Mouse (Mus musculus): ENCODE data around the gene Wdr5b. TPM values are rescaled to one million over a fixed set of nuclear protein-coding genes. Genes with fewer than 3 reads are reported as not detected.
"Not testable (repeated sequence)": the region's sequence is repeated elsewhere in the genome, so short reads cannot be mapped to it uniquely, and the experiment has no call there.

Wdr5b gene
- 12.9 and 13.7 TPM in 2 replicates for polyA plus RNA-seq (2014; fragmentation: Nextera tagmentation; extraction: Ambion mirVana)

- H3K27ac ChIP-seq, result peak within 1 kb of the TSS; percentile 73
- H3K4me3 ChIP-seq (replicated peaks; ENCODE audit: low read length), result peak within 1 kb of the TSS; percentile 50
- H3K27me3 ChIP-seq (ENCODE audit: control insufficient read depth, insufficient read depth, low read length), result no peaks in the 10 kb centered on the region
- DNase-seq (ENCODE audit: low spot score), result peak; percentile 98
- H3K9ac ChIP-seq, result peak within 1 kb of the TSS; percentile 66
- peaks cover 21% of the 10 kb centered on the region for H3K4me1 ChIP-seq (replicated peaks; ENCODE audit: control insufficient read depth, insufficient read depth, low read length)
- H3K36me3 ChIP-seq (replicated peaks; ENCODE audit: control insufficient read depth, insufficient read depth), result peaks cover 43% of the 10 kb centered on the region
- 2% methylated on average over 39 of the region's 39 CpGs for WGBS
- no peaks in the 10 kb centered on the region for H3K9me3 ChIP-seq (ENCODE audit: control insufficient read depth, low read length)
- peak within 1 kb of the TSS; percentile 69 for H3K4me2 ChIP-seq (replicated peaks)
- peak; percentile 98 for ATAC-seq (ENCODE audit: low FRiP score)
These were observed at the start of gene Wdr5b for GRCm38 (mm10) chr16:36040640-36041624. Gene Wdr5b, plus strand, starts transcription at chr16:36041190.

- H3K9me3 ChIP-seq (ENCODE audit: control insufficient read depth, low read length), result no peaks in the 10 kb centered on the region
- H3K36me3 ChIP-seq (replicated peaks; ENCODE audit: control insufficient read depth, insufficient read depth), result no peaks in the 10 kb centered on the region
- DNase-seq (ENCODE audit: low spot score), result no peak
- no peak overlapping the region for H3K9ac ChIP-seq
- no peak overlapping the region for H3K27ac ChIP-seq
- 79% methylated on average over 1 of the region's 1 CpGs for WGBS
- no peak overlapping the region for H3K4me3 ChIP-seq (replicated peaks; ENCODE audit: low read length)
- no peak overlapping the region for H3K4me2 ChIP-seq (replicated peaks)
- H3K4me1 ChIP-seq (replicated peaks; ENCODE audit: control insufficient read depth, insufficient read depth, low read length), result no peaks in the 10 kb centered on the region
- ATAC-seq (ENCODE audit: low FRiP score), result no peak
- no peaks in the 10 kb centered on the region for H3K27me3 ChIP-seq (ENCODE audit: control insufficient read depth, insufficient read depth, low read length)
These were observed 48.6 kb upstream of the Wdr5b start for GRCm38 (mm10) chr16:35992391-35992790.

- DNase-seq (ENCODE audit: low spot score), result no peak
- 88% methylated on average over 3 of the region's 3 CpGs for WGBS
These were observed 47.7 kb upstream of the Wdr5b start for GRCm38 (mm10) chr16:35993316-35993715.

GRCm38 (mm10) chr16:35998852-35999251 is 42.1 kb upstream of the Wdr5b start:
- H3K9me3 ChIP-seq (ENCODE audit: control insufficient read depth, low read length); H3K27ac ChIP-seq; H3K4me3 ChIP-seq (replicated peaks; ENCODE audit: low read length); H3K27me3 ChIP-seq (ENCODE audit: control insufficient read depth, insufficient read depth, low read length); H3K9ac ChIP-seq; DNase-seq (ENCODE audit: low spot score); H3K4me2 ChIP-seq (replicated peaks); H3K4me1 ChIP-seq (replicated peaks; ENCODE audit: control insufficient read depth, insufficient read depth, low read length); ATAC-seq (ENCODE audit: low FRiP score): not testable (repeated sequence)
- WGBS, result 97% methylated on average over 4 of the region's 4 CpGs
- peaks cover 30% of the 10 kb centered on the region for H3K36me3 ChIP-seq (replicated peaks; ENCODE audit: control insufficient read depth, insufficient read depth)

More at GRCm38 (mm10) chr16:35993316-35993715, 47.7 kb upstream of the Wdr5b start:
- Histone ChIP-seq H3K36me3 (replicated peaks; ENCODE audit: control insufficient read depth, insufficient read depth) (no peaks in the 10 kb centered on the region), H3K27me3 (ENCODE audit: control insufficient read depth, insufficient read depth, low read length) (no peaks in the 10 kb centered on the region), H3K4me1 (replicated peaks; ENCODE audit: control insufficient read depth, insufficient read depth, low read length) (no peaks in the 10 kb centered on the region), H3K4me2 (replicated peaks) (no peak overlapping the region), H3K27ac (no peak overlapping the region), H3K4me3 (replicated peaks; ENCODE audit: low read length) (no peak overlapping the region), H3K9me3 (ENCODE audit: control insufficient read depth, low read length) (no peaks in the 10 kb centered on the region), H3K9ac (no peak overlapping the region)
- ATAC-seq (ENCODE audit: low FRiP score), result no peak

GRCm38 (mm10) chr16:36008396-36008795 is 32.6 kb upstream of the Wdr5b start:
- ATAC-seq (ENCODE audit: low FRiP score) (no peak), DNase-seq (ENCODE audit: low spot score) (no peak)
- Histone ChIP-seq H3K9ac (no peak overlapping the region), H3K4me2 (replicated peaks) (no peak overlapping the region), H3K9me3 (ENCODE audit: control insufficient read depth, low read length) (no peaks in the 10 kb centered on the region), H3K4me3 (replicated peaks; ENCODE audit: low read length) (no peak overlapping the region), H3K27ac (no peak overlapping the region), H3K27me3 (ENCODE audit: control insufficient read depth, insufficient read depth, low read length) (no peaks in the 10 kb centered on the region), H3K36me3 (replicated peaks; ENCODE audit: control insufficient read depth, insufficient read depth) (peaks cover 43% of the 10 kb centered on the region), H3K4me1 (replicated peaks; ENCODE audit: control insufficient read depth, insufficient read depth, low read length) (no peaks in the 10 kb centered on the region)
- 93% methylated on average over 3 of the region's 3 CpGs for WGBS

- peaks cover 65% of the 10 kb centered on the region for H3K36me3 ChIP-seq (replicated peaks; ENCODE audit: control insufficient read depth, insufficient read depth)
- no peaks in the 10 kb centered on the region for H3K27me3 ChIP-seq (ENCODE audit: control insufficient read depth, insufficient read depth, low read length)
- no peak overlapping the region for H3K4me2 ChIP-seq (replicated peaks)
- H3K9ac ChIP-seq, result no peak overlapping the region
- H3K4me3 ChIP-seq (replicated peaks; ENCODE audit: low read length), result no peak overlapping the region
- DNase-seq (ENCODE audit: low spot score) (no peak), ATAC-seq (ENCODE audit: low FRiP score) (no peak)
- 96% methylated on average over 1 of the region's 1 CpGs for WGBS
- H3K4me1 ChIP-seq (replicated peaks; ENCODE audit: control insufficient read depth, insufficient read depth, low read length), result no peaks in the 10 kb centered on the region
- H3K9me3 ChIP-seq (ENCODE audit: control insufficient read depth, low read length), result no peaks in the 10 kb centered on the region
- no peak overlapping the region for H3K27ac ChIP-seq
These were observed 24.7 kb upstream of the Wdr5b start for GRCm38 (mm10) chr16:36016335-36016734.

GRCm38 (mm10) chr16:36028120-36028519 is 12.9 kb upstream of the Wdr5b start:
- not testable (repeated sequence) for H3K9ac ChIP-seq; H3K4me3 ChIP-seq (replicated peaks; ENCODE audit: low read length); H3K4me1 ChIP-seq (replicated peaks; ENCODE audit: control insufficient read depth, insufficient read depth, low read length); H3K27me3 ChIP-seq (ENCODE audit: control insufficient read depth, insufficient read depth, low read length); ATAC-seq (ENCODE audit: low FRiP score); H3K27ac ChIP-seq; DNase-seq (ENCODE audit: low spot score); H3K9me3 ChIP-seq (ENCODE audit: control insufficient read depth, low read length); H3K4me2 ChIP-seq (replicated peaks)
- WGBS, result 89% methylated on average over 1 of the region's 2 CpGs
- peaks cover 55% of the 10 kb centered on the region for H3K36me3 ChIP-seq (replicated peaks; ENCODE audit: control insufficient read depth, insufficient read depth)

GRCm38 (mm10) chr16:36041625-36042020 is 633 bp downstream of the Wdr5b start:
- peak overlapping the region; percentile 50 for H3K4me3 ChIP-seq (replicated peaks; ENCODE audit: low read length)
- peak overlapping the region; percentile 66 for H3K9ac ChIP-seq
- H3K4me2 ChIP-seq (replicated peaks), result peak overlapping the region; percentile 69
- H3K27ac ChIP-seq, result peak overlapping the region; percentile 73
- H3K36me3 ChIP-seq (replicated peaks; ENCODE audit: control insufficient read depth, insufficient read depth), result peaks cover 42% of the 10 kb centered on the region
- H3K9me3 ChIP-seq (ENCODE audit: control insufficient read depth, low read length), result no peaks in the 10 kb centered on the region
- DNase-seq (ENCODE audit: low spot score) (no peak), ATAC-seq (ENCODE audit: low FRiP score) (no peak)
- WGBS, result 33% methylated on average over 11 of the region's 11 CpGs
- no peaks in the 10 kb centered on the region for H3K27me3 ChIP-seq (ENCODE audit: control insufficient read depth, insufficient read depth, low read length)
- peaks cover 21% of the 10 kb centered on the region for H3K4me1 ChIP-seq (replicated peaks; ENCODE audit: control insufficient read depth, insufficient read depth, low read length)

- Histone ChIP-seq H3K36me3 (replicated peaks; ENCODE audit: control insufficient read depth, insufficient read depth) (peaks cover 35% of the 10 kb centered on the region), H3K4me2 (replicated peaks) (no peak overlapping the region), H3K4me1 (replicated peaks; ENCODE audit: control insufficient read depth, insufficient read depth, low read length) (peaks cover 21% of the 10 kb centered on the region), H3K4me3 (replicated peaks; ENCODE audit: low read length) (no peak overlapping the region), H3K9ac (no peak overlapping the region), H3K27me3 (ENCODE audit: control insufficient read depth, insufficient read depth, low read length) (no peaks in the 10 kb centered on the region), H3K9me3 (ENCODE audit: control insufficient read depth, low read length) (no peaks in the 10 kb centered on the region), H3K27ac (no peak overlapping the region)
- no peak for DNase-seq (ENCODE audit: low spot score)
- no peak for ATAC-seq (ENCODE audit: low FRiP score)
- 89% methylated on average over 10 of the region's 10 CpGs for WGBS
These were observed 2.1 kb downstream of the Wdr5b start for GRCm38 (mm10) chr16:36043073-36043472.
